Mouse (Mus musculus) mammary gland, adult 2 months (tissue): ENCODE results near the gene 3300002I08Rik. TPM values are rescaled to one million over a fixed set of nuclear protein-coding genes. Genes with fewer than 3 reads are reported as not detected.

ENCODE experiments used
- polyA plus RNA-seq: library from polyadenylated mRNA; depleted of rRNA; stranded (reverse); fragments of >200 nt; gene quantifications from 2 replicates; pipeline ENCODE4 v1.2.3, GENCODE M21; 2012; ENCODE audit warnings: low replicate concordance; rRNA removed

3300002I08Rik gene
- 1.4 and 1.6 TPM in 2 replicates for polyA plus RNA-seq

DNA sequence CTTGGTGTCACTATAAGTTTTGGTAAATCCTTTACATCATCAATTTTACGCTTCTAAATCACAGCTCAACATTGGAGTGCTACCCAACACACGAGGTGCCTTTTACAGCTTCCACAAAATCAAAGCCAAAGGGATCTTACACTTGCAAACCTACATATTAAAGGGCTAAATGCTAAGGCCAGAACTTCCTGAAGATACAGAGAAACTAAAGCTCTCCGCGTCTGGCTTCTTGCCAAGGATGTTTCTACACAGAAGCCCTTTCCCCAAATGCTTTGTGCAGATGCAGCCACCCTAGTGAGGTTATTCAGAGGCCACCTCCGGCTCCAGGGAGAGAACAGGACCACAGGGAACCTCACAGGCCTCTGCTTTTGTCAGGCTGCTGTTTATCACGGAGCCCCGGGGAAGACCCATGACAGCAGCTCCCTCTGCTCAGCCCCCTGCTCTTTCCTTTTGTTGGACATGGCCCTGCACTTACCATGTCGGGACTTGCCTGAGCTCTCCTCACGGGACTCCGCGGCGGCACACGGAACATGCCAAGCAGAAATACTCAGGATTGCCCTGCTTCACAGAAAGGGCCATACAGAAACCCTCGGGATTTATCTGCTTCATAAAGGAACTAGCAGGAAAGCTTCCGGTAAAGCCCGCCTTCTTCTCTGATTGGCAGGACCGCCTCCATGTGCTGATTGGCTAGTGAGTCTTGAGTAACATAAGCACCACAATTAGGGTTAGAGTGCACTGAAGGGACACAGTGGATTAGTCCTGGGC, at the start of gene 3300002I08Rik:
3300002I08Rik (minus strand) TSS at position 653 of the 765 bp plus-strand sequence.

DNA sequence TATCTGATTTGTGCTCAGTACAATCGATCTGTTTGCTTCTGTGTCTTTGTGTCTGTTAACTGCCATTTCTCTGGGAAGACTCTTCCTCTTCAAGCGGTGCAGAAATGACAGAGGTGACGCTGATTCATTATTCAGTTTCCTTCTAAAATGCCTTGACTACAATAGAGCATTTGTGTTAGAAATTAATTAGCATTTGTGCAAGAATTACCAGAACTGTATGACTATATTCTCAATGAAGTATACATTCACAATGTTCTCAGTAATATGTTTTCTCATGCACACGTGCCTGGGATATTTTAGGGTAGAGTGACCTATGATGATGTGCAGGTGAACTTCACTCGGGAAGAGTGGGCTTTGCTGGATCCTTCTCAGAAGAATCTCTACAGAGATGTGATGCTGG, 39.2 kb downstream of the 3300002I08Rik start, which contains the start of gene Gm10130:
Gm10130 (plus strand) TSS at position 301 of the 400 bp plus-strand sequence.

Other genes with a start within 250 kb of the 3300002I08Rik start
- 0.85 and 4.2 TPM in 2 replicates for gene Zfp120, start 226.1 kb downstream of the 3300002I08Rik start, polyA plus RNA-seq
- gene Gm10770, start 183.1 kb downstream of the 3300002I08Rik start, polyA plus RNA-seq: not detected in 2 replicates
- gene Gm14139, start 181.0 kb downstream of the 3300002I08Rik start, polyA plus RNA-seq: not detected in 2 replicates
- gene Zfp937, start 144.7 kb downstream of the 3300002I08Rik start, polyA plus RNA-seq: 0.11 and 0.69 TPM in 2 replicates
- gene Gm21994, start 107.2 kb downstream of the 3300002I08Rik start, polyA plus RNA-seq: 0.36 TPM in 1 of 2 replicates, not detected in the other
- gene Gm14124, start 105.2 kb downstream of the 3300002I08Rik start, polyA plus RNA-seq: not detected in 2 replicates
- gene Gm10130, start 39.1 kb downstream of the 3300002I08Rik start, polyA plus RNA-seq: not detected in 2 replicates
- gene Zfp442, start 88.7 kb upstream of the 3300002I08Rik start, polyA plus RNA-seq: 0.04 and 0.34 TPM in 2 replicates
- gene Zfp345, start 122.3 kb upstream of the 3300002I08Rik start, polyA plus RNA-seq: not detected in 2 replicates
- 12.9 and 17.0 TPM in 2 replicates for gene Cst7, start 207.7 kb upstream of the 3300002I08Rik start, polyA plus RNA-seq
- 77.5 and 94.2 TPM in 2 replicates for gene Apmap, start 245.8 kb upstream of the 3300002I08Rik start, polyA plus RNA-seq